Mouse (Mus musculus): ENCODE measurements around the gene 1700015F17Rik.

1700015F17Rik gene

DNA sequence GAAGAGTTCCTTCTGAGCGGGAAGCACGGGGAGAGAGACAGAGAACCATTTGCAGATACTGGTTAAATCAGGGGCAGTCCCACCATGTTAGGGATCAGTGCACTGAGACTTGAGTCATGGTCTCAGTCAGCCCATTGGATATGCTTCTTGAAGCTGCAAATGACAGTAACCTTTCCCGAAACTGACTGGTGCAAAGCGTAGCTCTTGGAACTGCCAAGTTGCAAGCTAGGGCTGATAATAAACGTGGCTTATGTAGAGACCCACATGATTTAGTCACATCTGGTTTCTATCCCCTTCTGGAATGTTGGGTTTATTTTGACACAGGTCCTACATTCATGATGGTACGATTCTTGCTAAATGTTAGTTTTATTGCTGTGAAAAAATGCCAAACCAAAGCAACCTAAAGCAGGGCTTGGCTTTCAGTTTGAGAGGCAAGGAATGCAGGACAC lies 55.2 kb downstream of the 1700015F17Rik start:
- DNase-seq (ENCODE audit: low read depth, low spot score) = no peak

DNA sequence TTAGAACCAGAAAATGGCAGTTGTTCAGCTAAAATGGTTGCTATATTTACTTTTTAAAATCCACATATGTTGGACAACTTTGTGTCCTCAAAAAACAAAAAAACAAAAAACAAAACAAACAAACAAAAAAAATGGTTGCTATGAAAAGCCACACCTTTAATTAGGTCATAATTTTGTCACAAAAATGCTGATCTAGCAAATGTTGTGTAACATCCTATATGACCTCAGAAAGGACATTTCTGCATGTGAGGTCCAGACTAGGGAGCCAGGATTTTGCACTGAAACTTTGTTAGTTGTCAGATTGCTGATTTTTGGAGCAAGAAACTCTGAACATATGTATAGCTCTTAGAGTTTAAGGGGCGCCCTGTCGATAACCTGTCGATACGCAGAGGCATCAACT lies 55.9 kb downstream of the 1700015F17Rik start:
- no peak for DNase-seq (ENCODE audit: low read depth, low spot score)

DNA sequence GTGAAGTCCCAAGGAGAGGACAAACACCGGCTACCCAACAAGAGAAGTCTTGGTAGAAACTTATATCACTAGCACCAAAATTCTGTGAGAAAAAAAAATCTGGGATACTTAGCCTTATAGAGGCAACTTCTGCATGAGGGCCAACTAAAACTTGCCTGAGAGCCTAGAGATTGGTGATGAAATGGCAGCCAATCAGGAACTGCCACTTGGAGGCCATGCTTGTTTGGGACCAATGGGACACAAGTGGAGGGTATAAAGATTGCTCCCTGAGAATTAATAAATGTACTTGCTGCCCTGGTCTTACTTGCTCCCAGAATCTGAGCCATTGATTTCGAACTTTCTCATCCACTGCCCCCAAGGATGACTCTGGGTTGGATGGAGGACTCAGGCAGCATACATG lies 57.5 kb downstream of the 1700015F17Rik start:
- DNase-seq (ENCODE audit: low read depth, low spot score) = no peak

DNA sequence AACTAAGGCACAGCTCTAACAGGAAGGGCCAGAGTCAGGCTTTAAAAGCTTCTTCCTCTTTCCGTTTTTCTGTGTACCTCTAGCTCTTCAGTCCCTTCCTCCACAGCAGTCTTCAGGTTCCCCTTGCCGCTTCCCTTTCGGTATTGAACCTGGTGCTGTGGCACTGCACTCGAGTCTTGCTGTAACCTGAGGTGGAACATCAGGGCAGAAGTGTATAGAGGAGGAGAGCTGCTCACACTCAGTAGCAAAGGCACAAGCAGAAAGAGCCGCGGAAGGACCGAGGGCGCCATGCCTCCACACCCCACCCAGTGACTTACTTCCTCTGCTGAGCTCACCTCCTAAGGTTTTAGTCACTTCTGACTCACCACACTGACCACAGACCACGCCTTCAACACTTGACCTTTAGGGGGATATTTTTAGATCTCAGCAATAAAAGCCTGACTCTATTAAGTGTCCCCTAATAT lies 58.9 kb downstream of the 1700015F17Rik start, which contains the start of gene Cdk14:
Gene Cdk14, minus strand, starts transcription at position 321 of the 464 bp plus-strand sequence.
- DNase-seq (ENCODE audit: low read depth, low spot score) = no peak

DNA sequence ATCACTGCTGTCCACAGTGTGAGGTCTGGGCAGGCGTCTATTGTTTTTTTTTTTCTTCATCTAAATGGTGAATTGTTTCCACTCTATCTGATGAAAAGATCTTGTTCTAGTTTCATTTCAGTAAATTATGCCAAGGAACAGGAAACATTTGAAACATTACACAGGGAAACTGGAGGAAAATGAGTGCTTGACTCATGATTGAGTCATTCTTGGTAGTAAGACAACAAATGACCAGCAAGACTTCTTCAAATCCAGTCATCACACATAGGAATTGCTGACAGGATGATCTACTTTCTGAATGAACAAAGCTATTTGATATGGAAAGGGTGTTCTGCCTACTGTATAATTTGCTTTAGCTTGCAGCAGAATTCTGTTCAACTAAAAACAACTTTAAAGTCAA lies 59.7 kb downstream of the 1700015F17Rik start:
- no peak for DNase-seq (ENCODE audit: low read depth, low spot score)

GRCm38 (mm10) chr5:5414835-5415234 lies 64.1 kb downstream of the 1700015F17Rik start:
- no peak for DNase-seq (ENCODE audit: low read depth, low spot score)

GRCm38 (mm10) chr5:5411886-5412285 lies 67.1 kb downstream of the 1700015F17Rik start:
- no peak for DNase-seq (ENCODE audit: low read depth, low spot score)

- no peak for DNase-seq (ENCODE audit: low read depth, low spot score)
Observed at GRCm38 (mm10) chr5:5401986-5402385, 77.0 kb downstream of the 1700015F17Rik start.

DNA sequence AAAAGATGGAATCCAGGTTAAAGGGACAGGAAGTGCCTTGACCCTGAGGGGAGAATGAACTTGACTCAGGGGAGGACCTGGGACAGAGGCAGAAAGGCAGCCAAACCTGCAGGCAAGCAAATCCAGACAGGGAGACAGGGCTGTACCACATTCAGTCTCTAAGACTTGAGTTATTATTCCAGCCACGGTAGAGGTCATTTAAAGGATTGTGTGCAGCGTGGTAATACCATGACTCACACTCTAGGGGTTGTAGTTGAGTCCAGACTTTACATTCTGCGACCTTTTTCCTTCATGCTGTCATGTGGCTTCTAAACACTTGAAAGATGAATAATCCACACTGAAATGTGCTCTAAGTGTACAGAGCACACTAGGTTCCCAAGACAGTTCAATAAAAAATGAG lies 86.2 kb downstream of the 1700015F17Rik start:
- no peak for DNase-seq (ENCODE audit: low read depth, low spot score)

Data from brain, embryonic 18.5 days (tissue).